Mouse (Mus musculus) G1E (cell line): ENCODE data around the gene Fam47e.

Experiments
- CTCF ChIP-seq: IDR thresholded peaks from 2 replicates; pipeline ENCODE4 v1.5.1; 2012; ENCODE audit warnings: low read depth, low read length, inconsistent platforms, mixed read lengths
- GATA1 ChIP-seq: IDR thresholded peaks from 2 replicates; pipeline ENCODE4 v1.6.1; 2012; ENCODE audit warnings: borderline replicate concordance, low read length, inconsistent platforms, mixed read lengths
- GATA2 ChIP-seq: IDR thresholded peaks from 2 replicates; pipeline ENCODE4 v1.6.1; 2012; ENCODE audit warnings: low read depth, low read length, inconsistent platforms, borderline replicate concordance
- POLR2AphosphoS5 ChIP-seq: IDR thresholded peaks from 2 replicates; pipeline ENCODE4 v1.6.1; 2012; ENCODE audit warnings: low read depth, low read length, inconsistent platforms; ENCODE audit not compliant: insufficient replicate concordance
- TAL1 ChIP-seq: conservative IDR thresholded peaks from 2 replicates; pipeline ENCODE4 v1.6.1; 2012; ENCODE audit warnings: low read depth, low read length, inconsistent platforms, mixed read lengths

GRCm38 (mm10) chr5:92539698-92540097 lies 15.2 kb upstream of the Fam47e start:
- TF ChIP-seq CTCF (no peak), GATA1 (no peak), TAL1 (no peak), POLR2AphosphoS5 (no peak), GATA2 (no peak)
